Mouse (Mus musculus): ENCODE measurements at regions not wholly inside any gene's neighbourhood (a gene's known extent, or its start where the extent isn't known, plus 50 kb on each side); places are given as distances from the start of the nearest gene placed in this dataset.

GRCm38 (mm10) chr9:53045788-53046187 is 202.1 kb downstream of the Ddx10 start:
- Histone ChIP-seq H3K4me3 (ENCODE audit: insufficient read depth, low read length) (no peak overlapping the region), H3K27ac (ENCODE audit: insufficient read depth, low read length) (no peak overlapping the region), H3K4me1 (ENCODE audit: control insufficient read depth, insufficient read depth, low read length) (no peaks in the 10 kb centered on the region)
- TF ChIP-seq POLR2A (IDR thresholded peaks at IDR 0.05; ENCODE audit: extremely low read depth, insufficient read depth, low read length) (no peak), CTCF (IDR thresholded peaks at IDR 0.05; ENCODE audit: extremely low read depth, insufficient read depth, low read length) (no peak)

- H3K4me1 ChIP-seq (ENCODE audit: control insufficient read depth, insufficient read depth, low read length), result no peaks in the 10 kb centered on the region; the same call in 1 of the 2 replicates
- H3K4me3 ChIP-seq (ENCODE audit: insufficient read depth, low read length), result no peak overlapping the region
- no peak for TF ChIP-seq POLR2A (IDR thresholded peaks at IDR 0.05; ENCODE audit: extremely low read depth, insufficient read depth, low read length)
- H3K27ac ChIP-seq (ENCODE audit: insufficient read depth, low read length), result no peak overlapping the region
Measured at GRCm38 (mm10) chr9:53033797-53034196, 214.1 kb downstream of the Ddx10 start.

- Histone ChIP-seq H3K4me3 (ENCODE audit: insufficient read depth, low read length) (no peak overlapping the region), H3K4me1 (ENCODE audit: control insufficient read depth, insufficient read depth, low read length) (no peaks in the 10 kb centered on the region), H3K27ac (ENCODE audit: insufficient read depth, low read length) (no peak overlapping the region)
- TF ChIP-seq CTCF (IDR thresholded peaks at IDR 0.05; ENCODE audit: extremely low read depth, insufficient read depth, low read length), result no peak
- no peak for TF ChIP-seq POLR2A (IDR thresholded peaks at IDR 0.05; ENCODE audit: extremely low read depth, insufficient read depth, low read length)
Measured at GRCm38 (mm10) chr9:53022096-53022495, 225.8 kb downstream of the Ddx10 start.

GRCm38 (mm10) chr9:53010741-53011140 is 237.1 kb downstream of the Ddx10 start:
- Histone ChIP-seq H3K27ac (ENCODE audit: insufficient read depth, low read length) (no peak overlapping the region), H3K4me3 (ENCODE audit: insufficient read depth, low read length) (no peak overlapping the region), H3K4me1 (ENCODE audit: control insufficient read depth, insufficient read depth, low read length) (no peaks in the 10 kb centered on the region)
- no peak for TF ChIP-seq CTCF (IDR thresholded peaks at IDR 0.05; ENCODE audit: extremely low read depth, insufficient read depth, low read length)
- no peak for TF ChIP-seq POLR2A (IDR thresholded peaks at IDR 0.05; ENCODE audit: extremely low read depth, insufficient read depth, low read length)

GRCm38 (mm10) chr9:53007395-53007794 is 240.5 kb downstream of the Ddx10 start:
- no peak for TF ChIP-seq CTCF (IDR thresholded peaks at IDR 0.05; ENCODE audit: extremely low read depth, insufficient read depth, low read length)
- no peak for TF ChIP-seq POLR2A (IDR thresholded peaks at IDR 0.05; ENCODE audit: extremely low read depth, insufficient read depth, low read length)
- no peak overlapping the region for H3K4me3 ChIP-seq (ENCODE audit: insufficient read depth, low read length)
- no peaks in the 10 kb centered on the region for H3K4me1 ChIP-seq (ENCODE audit: control insufficient read depth, insufficient read depth, low read length)
- H3K27ac ChIP-seq (ENCODE audit: insufficient read depth, low read length), result no peak overlapping the region

- no peaks in the 10 kb centered on the region for H3K4me1 ChIP-seq (ENCODE audit: control insufficient read depth, insufficient read depth, low read length)
- H3K27ac ChIP-seq (ENCODE audit: insufficient read depth, low read length), result no peak overlapping the region
- H3K4me3 ChIP-seq (ENCODE audit: insufficient read depth, low read length), result no peak overlapping the region
- TF ChIP-seq CTCF (IDR thresholded peaks at IDR 0.05; ENCODE audit: extremely low read depth, insufficient read depth, low read length), result no peak
- no peak for TF ChIP-seq POLR2A (IDR thresholded peaks at IDR 0.05; ENCODE audit: extremely low read depth, insufficient read depth, low read length)
Measured at GRCm38 (mm10) chr9:53006085-53006484, 241.8 kb downstream of the Ddx10 start.

GRCm38 (mm10) chr9:53004253-53004978 is 243.4 kb downstream of the Ddx10 start:
- no peak overlapping the region for H3K27ac ChIP-seq (ENCODE audit: insufficient read depth, low read length)
- no peak overlapping the region for H3K4me3 ChIP-seq (ENCODE audit: insufficient read depth, low read length)
- TF ChIP-seq CTCF (IDR thresholded peaks at IDR 0.05; ENCODE audit: extremely low read depth, insufficient read depth, low read length), result no peak
- no peaks in the 10 kb centered on the region for H3K4me1 ChIP-seq (ENCODE audit: control insufficient read depth, insufficient read depth, low read length)

- Histone ChIP-seq H3K4me1 (ENCODE audit: control insufficient read depth, insufficient read depth, low read length) (no peaks in the 10 kb centered on the region), H3K27ac (ENCODE audit: insufficient read depth, low read length) (no peak overlapping the region), H3K4me3 (ENCODE audit: insufficient read depth, low read length) (no peak overlapping the region)
- TF ChIP-seq CTCF (IDR thresholded peaks at IDR 0.05; ENCODE audit: extremely low read depth, insufficient read depth, low read length) (no peak), POLR2A (IDR thresholded peaks at IDR 0.05; ENCODE audit: extremely low read depth, insufficient read depth, low read length) (no peak)
Measured at GRCm38 (mm10) chr9:52976041-52976440, 271.8 kb downstream of the Ddx10 start.

GRCm38 (mm10) chr9:52965631-52966030 is 282.2 kb downstream of the Ddx10 start:
- Histone ChIP-seq H3K4me1 (ENCODE audit: control insufficient read depth, insufficient read depth, low read length) (peaks cover 1% of the 10 kb centered on the region; the same call in 1 of the 2 replicates), H3K27ac (ENCODE audit: insufficient read depth, low read length) (no peak overlapping the region), H3K4me3 (ENCODE audit: insufficient read depth, low read length) (no peak overlapping the region)
- TF ChIP-seq CTCF (IDR thresholded peaks at IDR 0.05; ENCODE audit: extremely low read depth, insufficient read depth, low read length) (no peak), POLR2A (IDR thresholded peaks at IDR 0.05; ENCODE audit: extremely low read depth, insufficient read depth, low read length) (no peak)

GRCm38 (mm10) chr9:52959668-52960067 is 280.1 kb upstream of the AI593442 start:
- TF ChIP-seq POLR2A (IDR thresholded peaks at IDR 0.05; ENCODE audit: extremely low read depth, insufficient read depth, low read length), result no peak
- TF ChIP-seq CTCF (IDR thresholded peaks at IDR 0.05; ENCODE audit: extremely low read depth, insufficient read depth, low read length), result no peak
- H3K4me1 ChIP-seq (ENCODE audit: control insufficient read depth, insufficient read depth, low read length), result no peaks in the 10 kb centered on the region
- no peak overlapping the region for H3K27ac ChIP-seq (ENCODE audit: insufficient read depth, low read length)
- no peak overlapping the region for H3K4me3 ChIP-seq (ENCODE audit: insufficient read depth, low read length)
